Mouse (Mus musculus) midbrain, postnatal 0 days (tissue): ENCODE results near the gene Srrt. TPM values are rescaled to one million over a fixed set of nuclear protein-coding genes. Genes with fewer than 3 reads are reported as not detected.

Experiments used
- ATAC-seq: fragments of 200-750 bp; cut with Nextera tagmentation; 2 replicates; pipeline ENCODE4 v1.8.0; 2017; ENCODE audit warnings: moderate number of reproducible peaks, mild to moderate bottlenecking, moderate TSS enrichment, moderate library complexity; ENCODE audit not compliant: low FRiP score
- DNase-seq: peaks from one replicate; pipeline ENCODE4 v3.0.0-alpha.2; 2015; ENCODE audit warnings: low spot score
- H3K27ac ChIP-seq: fragments of 300-500 bp; sonication (generic); 2 replicates; pipeline ENCODE4 v1.5.1; 2014; ENCODE audit warnings: low read depth, mild to moderate bottlenecking, low read length, mixed read lengths
- H3K27me3 ChIP-seq: fragments of 300-500 bp; sonication (generic); 2 replicates; pipeline ENCODE4 v1.6.1; 2014; ENCODE audit warnings: low read length, control low read depth, mixed read lengths; ENCODE audit not compliant: insufficient read depth
- H3K36me3 ChIP-seq: fragments of 300-500 bp; sonication (generic); 2 replicates; pipeline ENCODE4 v1.6.1; 2014; ENCODE audit warnings: low read length, control low read depth, mixed read lengths; ENCODE audit not compliant: insufficient read depth
- H3K4me1 ChIP-seq: fragments of 300-500 bp; sonication (generic); 2 replicates; pipeline ENCODE4 v1.6.1; 2014; ENCODE audit warnings: mild to moderate bottlenecking, control low read depth, antibody characterized with exemption, low read length, mixed read lengths; ENCODE audit not compliant: insufficient read depth
- H3K4me2 ChIP-seq: fragments of 300-500 bp; sonication (generic); 2 replicates; pipeline ENCODE4 v1.6.1; 2014; ENCODE audit warnings: low read depth, mild to moderate bottlenecking, low read length, mixed read lengths; ENCODE audit not compliant: poor library complexity, severe bottlenecking
- H3K4me3 ChIP-seq: fragments of 300-500 bp; sonication (generic); 2 replicates; pipeline ENCODE4 v1.5.1; 2014; ENCODE audit warnings: low read depth, mild to moderate bottlenecking, low read length, moderate library complexity
- H3K9ac ChIP-seq: fragments of 300-500 bp; sonication (generic); replicated peaks from 2 replicates; pipeline ENCODE4 v1.6.1; 2014; ENCODE audit warnings: mild to moderate bottlenecking, low read length, moderate library complexity, mixed read lengths; ENCODE audit not compliant: poor library complexity, severe bottlenecking
- H3K9me3 ChIP-seq: fragments of 300-500 bp; sonication (generic); 2 replicates; pipeline ENCODE4 v1.6.1; 2016; ENCODE audit warnings: low read length, control low read depth
- CTCF ChIP-seq: IDR thresholded peaks from 2 replicates; pipeline ENCODE4 v1.5.1; 2016; ENCODE audit warnings: antibody characterized with exemption, mild to moderate bottlenecking
- WGBS: fragments of 180-500 bp; shearing (Covaris S2); extraction: QIAGEN DNeasy Blood & Tissue Kit; methylation state at CpG from one replicate; pipeline ENCODE4 v1.1.7; 2014; 5-methylcytosine and 5-hydroxymethylcytosine counted together
- polyA plus RNA-seq: library from polyadenylated mRNA; unstranded; fragments of >200 nt; fragmentation: Nextera tagmentation; extraction: Ambion mirVana; gene quantifications from 2 replicates; pipeline ENCODE4 v1.2.1, GENCODE M21; 2015
- total RNA-seq: library from RNA; depleted of rRNA; stranded (reverse); fragments of >200 nt; gene quantifications from 2 replicates; pipeline ENCODE4 v1.2.3, GENCODE M21; 2014

The Srrt gene
- total and polyA plus RNA-seq, 2 experiments from 2014 or later: 56.4 to 114 TPM

DNA sequence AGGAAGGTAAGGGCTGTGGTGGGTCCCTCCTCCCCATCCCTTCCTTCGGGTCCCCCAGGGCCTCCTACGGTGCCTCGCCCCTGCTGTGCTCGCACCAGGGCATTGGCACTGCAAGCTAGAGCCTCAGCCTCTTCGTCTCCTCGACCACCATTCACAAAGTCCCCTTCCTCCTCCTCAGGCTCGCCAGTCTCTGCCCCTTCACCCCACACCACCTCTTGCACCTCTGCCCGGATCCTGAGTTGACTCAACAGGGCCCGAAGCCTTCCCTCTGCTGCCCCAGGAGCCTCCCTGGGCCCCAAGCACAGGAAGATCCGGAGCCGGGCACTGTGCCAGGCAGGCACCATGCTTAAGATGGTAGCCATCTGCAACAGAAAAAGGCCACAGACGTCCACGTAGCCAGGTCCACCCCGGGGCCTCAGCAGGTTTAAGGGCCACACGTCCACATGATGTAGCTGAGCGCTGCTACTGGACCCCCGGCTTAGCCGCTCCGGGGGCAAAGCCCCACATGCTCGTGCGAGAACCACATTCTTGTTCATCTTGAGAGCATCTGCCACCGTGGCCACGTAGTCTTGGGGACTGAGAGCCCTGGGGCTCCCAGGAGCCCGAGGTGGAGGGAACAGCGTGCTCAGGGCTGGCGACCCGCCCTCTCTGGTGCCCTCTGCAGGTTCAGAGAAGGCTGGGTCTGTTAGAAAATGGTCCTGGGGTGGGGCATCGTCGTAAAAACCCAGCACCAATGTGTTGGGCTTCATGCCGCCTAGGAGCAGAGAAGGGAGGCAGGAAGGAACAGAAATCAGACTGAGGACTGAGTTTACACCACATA is 7.8 kb upstream of the Srrt start:
- no peak overlapping the region for H3K4me3 ChIP-seq

GRCm38 (mm10) chr5:137314193-137315083 is 7.0 kb upstream of the Srrt start, which contains the start of gene Trip6:
Trip6 (minus strand) TSS chr5:137314404.
- Histone ChIP-seq H3K27ac (peak within 1 kb of the TSS; percentile 51; the same call in 1 of the 2 replicates), H3K9ac (peak within 1 kb of the TSS; percentile 51), H3K27me3 (no peaks in the 10 kb centered on the region), H3K4me3 (peak within 1 kb of the TSS; percentile 31), H3K9me3 (no peaks in the 10 kb centered on the region), H3K36me3 (peaks cover 24% of the 10 kb centered on the region), H3K4me1 (no peaks in the 10 kb centered on the region), H3K4me2 (peak within 1 kb of the TSS; percentile 55)
- 19% methylated on average over 30 of the region's 30 CpGs for WGBS
- ATAC-seq: peak; percentile 85
- DNase-seq: peak; percentile 76
- TF ChIP-seq CTCF: peak; percentile 44

More for the DNA sequence above, 7.8 kb upstream of the Srrt start:
- no peak overlapping the region for H3K9ac ChIP-seq
- ATAC-seq (no peak; the same call in 1 of the 2 replicates), DNase-seq (no peak)
- peak; percentile 55 for TF ChIP-seq CTCF
- no peaks in the 10 kb centered on the region for H3K4me1 ChIP-seq
- peaks cover 31% of the 10 kb centered on the region for H3K36me3 ChIP-seq
- WGBS: 40% methylated on average over 30 of the region's 30 CpGs
- H3K4me2 ChIP-seq: no peak overlapping the region
- no peaks in the 10 kb centered on the region for H3K27me3 ChIP-seq
- H3K9me3 ChIP-seq: no peaks in the 10 kb centered on the region
- H3K27ac ChIP-seq: no peak overlapping the region

- H3K4me1 ChIP-seq: no peaks in the 10 kb centered on the region
- peak overlapping the region; percentile 51 for H3K9ac ChIP-seq
- H3K4me2 ChIP-seq: peak overlapping the region; percentile 55
- no peaks in the 10 kb centered on the region for H3K27me3 ChIP-seq
- H3K27ac ChIP-seq: peak overlapping the region; percentile 51; the same call in 1 of the 2 replicates
- no peaks in the 10 kb centered on the region for H3K9me3 ChIP-seq
- ATAC-seq (peak; percentile 17; the same call in 1 of the 2 replicates), DNase-seq (no peak)
- 7% methylated on average over 22 of the region's 22 CpGs for WGBS
- no peak for TF ChIP-seq CTCF
- H3K36me3 ChIP-seq: peaks cover 21% of the 10 kb centered on the region
- peak overlapping the region; percentile 31 for H3K4me3 ChIP-seq
These were observed 6.2 kb upstream of the Srrt start for GRCm38 (mm10) chr5:137313466-137314192.

- ATAC-seq: no peak
These were observed 882 bp upstream of the Srrt start for GRCm38 (mm10) chr5:137308356-137308755.

DNA sequence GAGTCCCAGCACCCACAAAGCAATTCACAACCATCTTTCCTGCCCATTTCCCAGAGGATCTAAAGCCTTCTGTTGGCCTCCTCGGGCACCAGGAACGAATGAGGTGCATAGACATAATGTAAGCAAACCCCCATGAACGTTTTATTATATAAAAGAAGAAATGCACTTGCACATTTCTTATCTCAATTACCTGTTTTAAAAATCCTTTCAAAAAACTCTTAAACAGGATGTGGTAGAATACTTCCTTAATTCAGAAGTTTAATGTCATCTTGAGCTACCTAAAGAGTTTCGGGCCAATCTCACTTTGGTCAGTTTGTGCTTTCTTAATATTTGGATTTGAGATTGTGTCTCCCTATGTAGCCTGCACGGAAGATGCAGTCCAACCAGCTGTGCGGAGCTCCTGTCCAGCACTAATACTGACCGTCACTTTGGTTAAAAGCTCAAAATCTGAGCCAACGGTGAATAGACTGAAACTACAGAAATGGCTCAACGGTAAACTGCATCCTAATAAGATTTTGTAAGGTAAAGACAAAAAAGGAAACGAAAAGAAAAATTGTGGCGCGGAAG is 952 bp downstream of the Srrt start:
- Histone ChIP-seq H3K9me3 (no peaks in the 10 kb centered on the region), H3K4me2 (peak overlapping the region; percentile 71), H3K27ac (peak overlapping the region; percentile 95), H3K4me3 (peak overlapping the region; percentile 86), H3K27me3 (no peaks in the 10 kb centered on the region), H3K4me1 (peaks cover 15% of the 10 kb centered on the region), H3K36me3 (peaks cover 17% of the 10 kb centered on the region), H3K9ac (peak overlapping the region; percentile 94)
- no peak for ATAC-seq
- no peak for DNase-seq
- WGBS: 18% methylated on average over 12 of the region's 12 CpGs
- no peak for TF ChIP-seq CTCF

More at GRCm38 (mm10) chr5:137308356-137308755, 882 bp upstream of the Srrt start:
- H3K27ac ChIP-seq: peak overlapping the region; percentile 95
- H3K9me3 ChIP-seq: no peaks in the 10 kb centered on the region
- H3K4me3 ChIP-seq: peak overlapping the region; percentile 86; the same call in 1 of the 2 replicates
- no peaks in the 10 kb centered on the region; the same call in 1 of the 2 replicates for H3K36me3 ChIP-seq
- WGBS: 93% methylated on average over 4 of the region's 4 CpGs
- H3K4me2 ChIP-seq: peak overlapping the region; percentile 54
- TF ChIP-seq CTCF: peak; percentile 22; the same call in 1 of the 2 replicates
- H3K27me3 ChIP-seq: no peaks in the 10 kb centered on the region
- no peak for DNase-seq
- H3K9ac ChIP-seq: peak overlapping the region; percentile 94
- H3K4me1 ChIP-seq: peaks cover 15% of the 10 kb centered on the region
